Mouse (Mus musculus): ENCODE data around the gene Inafm2.

GRCm38 (mm10) chr2:118743261-118743943, 2.2 kb upstream of the Inafm2 start:
- peak; percentile 37 for TF ChIP-seq CTCF (IDR thresholded peaks at IDR 0.05; ENCODE audit: insufficient read depth, low read length)
- TF ChIP-seq POLR2A (IDR thresholded peaks at IDR 0.05; ENCODE audit: borderline replicate concordance, extremely low read depth, low read depth, low read length) = no peak
